Mouse (Mus musculus): ENCODE results near the gene Amt. TPM values are rescaled to one million over a fixed set of nuclear protein-coding genes. Genes with fewer than 3 reads are reported as not detected.

Gene Amt
- polyA plus RNA-seq, 1 experiment: 69.2 TPM

DNA sequence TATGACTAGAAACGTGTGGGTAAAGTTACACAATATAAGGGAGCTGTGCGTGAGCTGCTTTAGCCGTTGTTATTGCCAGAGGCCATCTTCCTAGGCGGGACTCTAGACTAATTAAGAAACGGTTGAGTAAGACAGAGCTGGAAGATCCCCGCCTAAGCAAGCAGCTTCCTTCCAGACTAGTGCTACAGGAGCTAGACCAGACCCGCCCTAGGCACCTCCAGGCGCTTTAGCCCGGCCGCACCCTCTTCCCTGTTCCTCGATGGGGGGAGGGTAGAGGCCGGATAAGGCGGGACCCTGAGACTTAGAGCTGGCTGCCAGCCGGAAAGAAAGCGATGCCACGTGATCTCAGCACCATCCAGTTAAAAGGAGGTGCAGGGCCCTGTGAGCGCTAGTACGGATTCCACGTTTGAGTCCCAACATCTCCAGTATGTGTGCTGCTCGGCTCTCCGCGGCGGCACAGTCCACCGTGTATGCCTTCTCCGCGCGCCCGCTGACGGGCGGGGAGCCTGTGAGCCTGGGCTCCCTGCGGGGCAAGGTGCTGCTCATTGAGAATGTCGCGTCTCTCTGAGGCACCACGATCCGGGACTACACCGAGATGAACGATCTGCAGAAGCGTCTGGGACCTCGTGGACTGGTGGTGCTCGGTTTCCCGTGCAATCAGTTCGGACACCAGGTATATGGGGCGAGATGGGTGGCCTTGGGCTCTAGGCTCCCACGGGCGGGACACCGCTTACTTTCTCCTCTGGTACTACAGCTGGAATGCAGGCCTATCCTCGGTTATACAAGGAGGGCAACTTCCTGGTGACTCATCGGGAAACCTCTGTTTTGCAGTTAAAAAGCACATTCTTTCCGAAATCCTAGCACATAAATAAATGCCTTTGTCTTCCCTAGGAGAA is 42.5 kb downstream of the Amt start, which contains the start of gene Gpx1:
Gpx1 (plus strand) TSS at position 18 of the 896 bp plus-strand sequence.
- Histone ChIP-seq H3K4me3 (ENCODE audit: low read depth, low read length) (peak within 1 kb of the TSS; percentile 92), H3K4me1 (ENCODE audit: control insufficient read depth, insufficient read depth, low read length) (peaks cover 3% of the 10 kb centered on the region), H3K9me3 (replicated peaks; ENCODE audit: control insufficient read depth, insufficient read depth, low read length, poor library complexity, severe bottlenecking) (no peaks in the 10 kb centered on the region), H3K27ac (ENCODE audit: insufficient read depth, low read length) (peak within 1 kb of the TSS; percentile 100), H3K9ac (ENCODE audit: low read depth, poor library complexity, severe bottlenecking) (peak within 1 kb of the TSS; percentile 75), H3K36me3 (ENCODE audit: control insufficient read depth, insufficient read depth, low read length, poor library complexity, severe bottlenecking) (peaks cover 16% of the 10 kb centered on the region), H3K27me3 (ENCODE audit: control insufficient read depth, insufficient read depth, low read length, poor library complexity, severe bottlenecking) (no peaks in the 10 kb centered on the region)
- TF ChIP-seq EP300 (IDR thresholded peaks at IDR 0.05; ENCODE audit: insufficient read depth, low read depth, low read length) (peak; percentile 91), POLR2A (IDR thresholded peaks at IDR 0.05; ENCODE audit: insufficient read depth, low read length) (peak; percentile 98), CTCF (IDR thresholded peaks at IDR 0.05; ENCODE audit: low read depth, low read length) (no peak)

DNA sequence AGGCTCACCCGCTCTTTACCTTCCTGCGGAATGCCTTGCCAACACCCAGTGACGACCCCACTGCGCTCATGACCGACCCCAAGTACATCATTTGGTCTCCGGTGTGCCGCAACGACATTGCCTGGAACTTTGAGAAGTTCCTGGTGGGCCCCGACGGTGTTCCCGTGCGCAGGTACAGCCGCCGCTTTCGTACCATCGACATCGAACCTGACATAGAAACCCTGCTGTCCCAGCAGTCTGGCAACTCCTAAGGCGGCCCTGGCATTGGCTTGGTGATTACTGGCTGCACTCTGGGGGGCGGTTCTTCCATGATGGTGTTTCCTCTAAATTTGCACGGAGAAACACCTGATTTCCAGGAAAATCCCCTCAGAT is 43.2 kb downstream of the Amt start:
- TF ChIP-seq CTCF (IDR thresholded peaks at IDR 0.05; ENCODE audit: low read depth, low read length) (no peak), EP300 (IDR thresholded peaks at IDR 0.05; ENCODE audit: insufficient read depth, low read depth, low read length) (no peak), POLR2A (IDR thresholded peaks at IDR 0.05; ENCODE audit: insufficient read depth, low read length) (no peak)

DNA sequence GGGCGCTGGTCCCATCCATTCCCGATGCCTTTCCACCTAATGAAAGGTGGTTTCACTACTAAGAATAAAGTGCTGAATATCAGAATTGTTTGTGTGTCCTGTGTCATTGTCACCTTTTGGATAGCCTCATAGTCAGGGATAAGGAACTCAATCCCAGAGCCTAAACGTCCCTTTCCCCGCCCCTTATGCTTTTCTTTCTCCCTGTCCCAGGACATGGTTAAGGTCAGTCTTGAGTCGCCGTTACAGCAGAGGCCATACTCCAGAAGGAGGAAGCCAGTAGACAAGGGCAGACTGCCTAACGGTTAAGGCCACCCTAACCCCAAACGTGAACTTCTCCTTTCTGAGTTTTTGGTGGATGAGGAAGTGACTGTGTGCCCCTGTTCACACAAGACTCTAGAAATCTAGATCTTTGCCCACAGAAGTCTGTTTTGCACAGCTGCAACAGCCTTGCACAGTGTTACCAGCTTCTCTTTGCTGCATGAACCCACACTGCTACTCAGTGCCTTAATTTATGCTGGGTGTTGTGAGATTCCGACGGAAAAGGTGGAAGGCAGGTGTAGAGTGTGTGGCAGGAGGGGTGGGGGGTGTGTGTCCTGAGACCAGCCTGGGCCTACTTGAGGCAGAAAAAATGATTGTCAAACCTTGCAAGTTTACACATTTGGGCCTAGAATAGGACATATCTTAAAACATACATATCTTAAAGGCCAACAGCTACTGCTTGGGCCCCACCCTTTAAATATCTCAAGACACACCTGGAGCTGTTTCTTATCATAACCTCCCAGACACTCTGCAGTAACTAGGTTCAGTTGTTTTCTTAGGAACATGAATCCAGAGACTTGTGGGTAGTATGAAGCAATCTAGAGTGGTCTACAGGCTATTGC is 43.8 kb downstream of the Amt start:
- TF ChIP-seq CTCF (IDR thresholded peaks at IDR 0.05; ENCODE audit: low read depth, low read length): no peak
- Histone ChIP-seq H3K9me3 (replicated peaks; ENCODE audit: control insufficient read depth, insufficient read depth, low read length, poor library complexity, severe bottlenecking) (no peaks in the 10 kb centered on the region), H3K4me3 (ENCODE audit: low read depth, low read length) (peak overlapping the region; percentile 92), H3K36me3 (ENCODE audit: control insufficient read depth, insufficient read depth, low read length, poor library complexity, severe bottlenecking) (peaks cover 3% of the 10 kb centered on the region), H3K27ac (ENCODE audit: insufficient read depth, low read length) (peak overlapping the region; percentile 82), H3K4me1 (ENCODE audit: control insufficient read depth, insufficient read depth, low read length) (peaks cover 3% of the 10 kb centered on the region), H3K9ac (ENCODE audit: low read depth, poor library complexity, severe bottlenecking) (peak overlapping the region; percentile 75), H3K27me3 (ENCODE audit: control insufficient read depth, insufficient read depth, low read length, poor library complexity, severe bottlenecking) (no peaks in the 10 kb centered on the region)

More for the DNA sequence above, 43.2 kb downstream of the Amt start:
- peak overlapping the region; percentile 82 for H3K27ac ChIP-seq (ENCODE audit: insufficient read depth, low read length)
- peaks cover 3% of the 10 kb centered on the region for H3K4me1 ChIP-seq (ENCODE audit: control insufficient read depth, insufficient read depth, low read length)
- H3K4me3 ChIP-seq (ENCODE audit: low read depth, low read length): peak overlapping the region; percentile 92
- H3K36me3 ChIP-seq (ENCODE audit: control insufficient read depth, insufficient read depth, low read length, poor library complexity, severe bottlenecking): peaks cover 10% of the 10 kb centered on the region
- no peaks in the 10 kb centered on the region for H3K9me3 ChIP-seq (replicated peaks; ENCODE audit: control insufficient read depth, insufficient read depth, low read length, poor library complexity, severe bottlenecking)
- peak overlapping the region; percentile 75 for H3K9ac ChIP-seq (ENCODE audit: low read depth, poor library complexity, severe bottlenecking)
- no peaks in the 10 kb centered on the region for H3K27me3 ChIP-seq (ENCODE audit: control insufficient read depth, insufficient read depth, low read length, poor library complexity, severe bottlenecking)

DNA sequence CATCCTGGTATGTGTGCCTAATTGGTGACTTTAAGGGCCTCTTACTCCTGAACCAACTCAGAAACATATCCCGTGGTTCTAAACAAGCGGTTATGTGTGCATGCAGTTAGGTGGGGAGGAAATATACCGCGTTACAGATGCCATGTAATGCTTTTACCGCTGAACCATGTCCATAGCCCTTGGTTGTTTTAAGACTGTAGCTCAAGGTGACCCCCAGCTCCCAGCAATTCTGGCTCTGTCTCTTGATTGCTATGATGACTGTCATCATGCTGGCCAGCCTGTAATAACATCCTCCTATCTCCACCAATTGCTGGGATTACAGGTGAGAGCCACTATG is 44.5 kb downstream of the Amt start:
- peaks cover 2% of the 10 kb centered on the region; the same call in 1 of the 2 replicates for H3K36me3 ChIP-seq (ENCODE audit: control insufficient read depth, insufficient read depth, low read length, poor library complexity, severe bottlenecking)
- H3K4me3 ChIP-seq (ENCODE audit: low read depth, low read length): no peak overlapping the region
- TF ChIP-seq CTCF (IDR thresholded peaks at IDR 0.05; ENCODE audit: low read depth, low read length) (no peak), EP300 (IDR thresholded peaks at IDR 0.05; ENCODE audit: insufficient read depth, low read depth, low read length) (no peak), POLR2A (IDR thresholded peaks at IDR 0.05; ENCODE audit: insufficient read depth, low read length) (no peak)
- peak overlapping the region; percentile 80 for H3K27ac ChIP-seq (ENCODE audit: insufficient read depth, low read length)
- no peaks in the 10 kb centered on the region for H3K27me3 ChIP-seq (ENCODE audit: control insufficient read depth, insufficient read depth, low read length, poor library complexity, severe bottlenecking)
- H3K9ac ChIP-seq (ENCODE audit: low read depth, poor library complexity, severe bottlenecking): no peak overlapping the region
- H3K4me1 ChIP-seq (ENCODE audit: control insufficient read depth, insufficient read depth, low read length): peaks cover 3% of the 10 kb centered on the region
- H3K9me3 ChIP-seq (replicated peaks; ENCODE audit: control insufficient read depth, insufficient read depth, low read length, poor library complexity, severe bottlenecking): no peaks in the 10 kb centered on the region

DNA sequence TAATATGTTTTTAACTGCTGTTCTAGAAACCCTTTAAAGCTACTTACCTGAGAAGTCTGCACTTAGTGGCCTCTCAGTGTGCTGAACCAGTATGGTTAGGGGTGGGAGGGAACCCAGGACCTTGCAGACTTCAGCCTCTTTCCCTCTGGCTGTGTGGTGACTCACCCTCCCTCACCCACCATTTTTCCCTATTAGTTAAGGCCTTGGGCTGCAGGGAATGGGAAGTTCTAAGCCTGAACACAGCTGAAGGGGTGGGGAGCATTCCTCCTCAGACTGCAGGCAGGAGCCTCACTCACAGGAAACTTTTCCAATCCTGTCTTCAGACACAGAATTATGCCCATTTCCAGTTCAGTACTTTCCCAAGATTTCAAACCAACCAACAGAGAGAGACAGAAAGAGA is 45.1 kb downstream of the Amt start:
- peak overlapping the region; percentile 15; the same call in 1 of the 2 replicates for H3K9ac ChIP-seq (ENCODE audit: low read depth, poor library complexity, severe bottlenecking)
- H3K27ac ChIP-seq (ENCODE audit: insufficient read depth, low read length): peak overlapping the region; percentile 80

More for the DNA sequence above, 45.1 kb downstream of the Amt start:
- Histone ChIP-seq H3K9me3 (replicated peaks; ENCODE audit: control insufficient read depth, insufficient read depth, low read length, poor library complexity, severe bottlenecking) (no peaks in the 10 kb centered on the region), H3K27me3 (ENCODE audit: control insufficient read depth, insufficient read depth, low read length, poor library complexity, severe bottlenecking) (no peaks in the 10 kb centered on the region), H3K36me3 (ENCODE audit: control insufficient read depth, insufficient read depth, low read length, poor library complexity, severe bottlenecking) (no peaks in the 10 kb centered on the region), H3K4me1 (ENCODE audit: control insufficient read depth, insufficient read depth, low read length) (peaks cover 3% of the 10 kb centered on the region), H3K4me3 (ENCODE audit: low read depth, low read length) (no peak overlapping the region)
- TF ChIP-seq CTCF (IDR thresholded peaks at IDR 0.05; ENCODE audit: low read depth, low read length) (no peak), POLR2A (IDR thresholded peaks at IDR 0.05; ENCODE audit: insufficient read depth, low read length) (no peak), EP300 (IDR thresholded peaks at IDR 0.05; ENCODE audit: insufficient read depth, low read depth, low read length) (peak; percentile 56)

Measured in ES-Bruce4 (cell line).